Mouse (Mus musculus) cortical plate, adult 2 months (tissue): ENCODE results near the gene Osgepl1.
"Not testable (repeated sequence)": the region's sequence is repeated elsewhere in the genome, so short reads cannot be mapped to it uniquely, and the experiment has no call there.

Experiments
- CTCF ChIP-seq: fragments of 200-500 bp; IDR thresholded peaks from 2 replicates; pipeline ENCODE4 v1.5.1; 2011; ENCODE audit warnings: mild to moderate bottlenecking, control low read depth, low read length; ENCODE audit not compliant: insufficient read depth; ENCODE audit errors: extremely low read depth
- POLR2A ChIP-seq: fragments of 200-500 bp; IDR thresholded peaks from 2 replicates; pipeline ENCODE4 v1.6.1; 2011; ENCODE audit warnings: mild to moderate bottlenecking, low read length, control low read depth; ENCODE audit not compliant: insufficient read depth; ENCODE audit errors: extremely low read depth

GRCm38 (mm10) chr1:53264958-53265612 lies 48.3 kb upstream of the Osgepl1 start:
- TF ChIP-seq CTCF, POLR2A: not testable (repeated sequence)
